Mouse (Mus musculus) embryonic facial prominence, embryonic 10.5 days (tissue): ENCODE results near the gene Cfap299. TPM values are rescaled to one million over a fixed set of nuclear protein-coding genes. Genes with fewer than 3 reads are reported as not detected.

Source experiments
- DNase-seq: peaks from one replicate; pipeline ENCODE4 v3.0.0-alpha.2; 2017; ENCODE audit warnings: low spot score
- H3K27ac ChIP-seq: fragments of 300-500 bp; sonication (generic); replicated peaks from 2 replicates; pipeline ENCODE4 v1.5.1; 2016; ENCODE audit warnings: mild to moderate bottlenecking
- H3K27me3 ChIP-seq: fragments of 300-500 bp; sonication (generic); replicated peaks from 2 replicates; pipeline ENCODE4 v1.6.1; 2016; ENCODE audit warnings: low read depth, mild to moderate bottlenecking; ENCODE audit not compliant: poor library complexity, severe bottlenecking
- H3K36me3 ChIP-seq: fragments of 300-500 bp; sonication (generic); replicated peaks from 2 replicates; pipeline ENCODE4 v1.6.1; 2016; ENCODE audit warnings: mild to moderate bottlenecking, moderate library complexity
- H3K4me1 ChIP-seq: fragments of 300-500 bp; sonication (generic); 2 replicates; pipeline ENCODE4 v1.6.1; 2016
- H3K4me3 ChIP-seq: fragments of 300-500 bp; sonication (generic); 2 replicates; pipeline ENCODE4 v1.5.1; 2016; ENCODE audit warnings: mild to moderate bottlenecking, moderate library complexity
- H3K9me3 ChIP-seq: fragments of 300-500 bp; sonication (generic); 2 replicates; pipeline ENCODE4 v1.6.1; 2016; ENCODE audit warnings: mild to moderate bottlenecking
- WGBS: fragments of 180-500 bp; shearing (Covaris S2); methylation state at CpG from one replicate; pipeline ENCODE4 v1.1.7; 2016; 5-methylcytosine and 5-hydroxymethylcytosine counted together
- polyA plus RNA-seq: library from polyadenylated mRNA; unstranded; fragments of >200 nt; fragmentation: Nextera tagmentation; extraction: Ambion mirVana; gene quantifications from 2 replicates; pipeline ENCODE4 v1.2.1, GENCODE M21; 2016

Gene Cfap299
- polyA plus RNA-seq, 1 experiment from 2014 or later: 0.26 TPM

- no peak for DNase-seq
- Histone ChIP-seq H3K27me3 (no peaks in the 10 kb centered on the region), H3K27ac (no peak overlapping the region), H3K4me3 (no peak overlapping the region), H3K36me3 (no peaks in the 10 kb centered on the region), H3K4me1 (0 out of 2 replicates have a peak, but pooled peaks cover 3% of the 10 kb centered on the region), H3K9me3 (no peaks in the 10 kb centered on the region)
- 72% methylated on average over 7 of the region's 7 CpGs for WGBS
These were observed 17.0 kb downstream of the Cfap299 start for GRCm38 (mm10) chr5:98346067-98346466.

DNA sequence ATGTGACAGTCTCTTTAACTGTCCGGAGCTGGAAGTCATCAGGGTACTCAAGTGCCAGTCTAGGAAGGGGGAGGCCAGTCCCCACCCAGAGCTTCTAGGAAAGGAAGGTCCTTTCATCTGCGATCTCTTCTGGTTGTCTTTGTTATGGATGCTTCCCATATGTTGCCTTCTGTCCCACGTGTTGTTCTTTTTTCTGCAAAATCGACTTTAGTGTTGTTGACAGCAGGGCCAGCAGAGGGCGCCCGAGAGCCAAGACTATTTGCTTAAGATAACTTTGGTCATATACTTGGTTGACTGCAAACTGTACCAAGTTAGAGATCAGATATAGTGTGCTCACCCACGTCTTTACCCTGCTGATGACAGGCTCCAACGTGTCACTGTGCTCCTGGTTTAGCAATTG, 19.5 kb downstream of the Cfap299 start:
- 16% methylated on average over 8 of the region's 8 CpGs for WGBS
- DNase-seq: peak; percentile 84
- H3K4me3 ChIP-seq: no peak overlapping the region
- H3K36me3 ChIP-seq: no peaks in the 10 kb centered on the region
- H3K27me3 ChIP-seq: no peaks in the 10 kb centered on the region
- H3K4me1 ChIP-seq: 0 out of 2 replicates have a peak, but pooled peaks cover 3% of the 10 kb centered on the region
- H3K9me3 ChIP-seq: no peaks in the 10 kb centered on the region
- H3K27ac ChIP-seq: no peak overlapping the region

GRCm38 (mm10) chr5:98359912-98360311, 30.8 kb downstream of the Cfap299 start:
- WGBS: 92% methylated on average over 7 of the region's 7 CpGs
- no peak for DNase-seq
- no peaks in the 10 kb centered on the region for H3K27me3 ChIP-seq
- H3K4me3 ChIP-seq: no peak overlapping the region
- no peaks in the 10 kb centered on the region for H3K36me3 ChIP-seq
- no peaks in the 10 kb centered on the region for H3K9me3 ChIP-seq
- no peaks in the 10 kb centered on the region for H3K4me1 ChIP-seq
- H3K27ac ChIP-seq: no peak overlapping the region

DNA sequence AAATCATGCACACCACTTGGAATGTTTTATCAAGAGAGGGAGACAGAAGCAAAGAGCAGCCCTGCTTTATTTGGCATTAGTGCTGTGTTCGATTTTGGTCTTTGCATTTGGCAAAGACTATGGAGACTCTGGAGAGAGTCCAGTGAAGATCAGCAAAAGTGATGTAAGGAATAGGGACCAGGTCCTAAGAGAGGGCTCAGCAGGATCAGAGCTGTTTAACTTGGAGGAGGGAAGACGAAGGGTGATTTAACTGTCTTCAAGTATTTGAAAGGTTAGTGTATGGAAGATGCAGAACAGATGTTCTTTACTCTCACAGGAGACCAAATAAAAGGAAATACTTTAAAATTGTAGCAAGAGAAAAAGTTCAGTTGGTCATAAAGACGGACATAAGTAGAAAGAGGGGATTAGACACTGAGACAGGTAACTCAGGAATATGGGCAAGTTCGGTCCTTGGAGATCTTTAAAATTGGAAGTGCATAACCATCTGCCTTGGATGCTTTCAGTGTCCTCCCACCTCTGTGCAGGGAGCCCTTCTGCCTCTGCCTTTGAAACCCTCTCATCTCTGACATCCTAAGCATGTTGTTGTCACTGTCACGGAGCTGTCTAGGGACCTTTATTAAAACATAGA, 31.8 kb downstream of the Cfap299 start:
- Histone ChIP-seq H3K4me3 (no peak overlapping the region), H3K9me3 (no peaks in the 10 kb centered on the region), H3K27ac (no peak overlapping the region), H3K27me3 (no peaks in the 10 kb centered on the region), H3K4me1 (no peaks in the 10 kb centered on the region), H3K36me3 (no peaks in the 10 kb centered on the region)
- WGBS: 82% methylated on average over 5 of the region's 5 CpGs
- DNase-seq: no peak

GRCm38 (mm10) chr5:98363428-98363827, 34.3 kb downstream of the Cfap299 start:
- Histone ChIP-seq H3K27ac (no peak overlapping the region), H3K4me3 (no peak overlapping the region), H3K9me3 (no peaks in the 10 kb centered on the region), H3K36me3 (no peaks in the 10 kb centered on the region), H3K27me3 (no peaks in the 10 kb centered on the region), H3K4me1 (no peaks in the 10 kb centered on the region)
- peak; percentile 38 for DNase-seq
- 48% methylated on average over 8 of the region's 8 CpGs for WGBS

- Histone ChIP-seq H3K4me3 (no peak overlapping the region), H3K27me3 (no peaks in the 10 kb centered on the region), H3K36me3 (no peaks in the 10 kb centered on the region), H3K9me3 (no peaks in the 10 kb centered on the region), H3K4me1 (no peaks in the 10 kb centered on the region), H3K27ac (no peak overlapping the region)
- 86% methylated on average over 5 of the region's 5 CpGs for WGBS
- DNase-seq: no peak
These were observed 36.2 kb downstream of the Cfap299 start for GRCm38 (mm10) chr5:98365340-98365739.

DNA sequence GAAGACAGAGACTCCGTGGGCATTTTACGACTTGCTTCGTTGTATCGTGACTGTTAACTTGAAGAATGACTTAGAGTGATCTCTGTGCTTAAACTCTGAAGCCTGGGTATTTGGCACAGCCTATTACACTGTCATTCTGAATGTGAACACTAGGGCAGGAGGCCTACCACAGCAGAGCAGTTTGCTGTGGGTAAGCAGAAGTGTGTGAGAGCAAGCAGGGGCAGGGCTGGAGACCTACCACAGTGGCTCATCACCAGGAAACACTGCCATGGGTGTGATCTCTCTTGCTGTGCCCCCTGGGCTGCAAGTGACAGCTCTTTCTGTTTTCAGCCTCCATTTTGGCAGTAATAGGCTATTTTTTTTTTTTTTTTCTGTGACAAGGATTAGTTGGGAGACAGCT, 39.7 kb downstream of the Cfap299 start:
- Histone ChIP-seq H3K4me3 (no peak overlapping the region), H3K27me3 (no peaks in the 10 kb centered on the region), H3K36me3 (no peaks in the 10 kb centered on the region), H3K4me1 (no peaks in the 10 kb centered on the region), H3K27ac (no peak overlapping the region), H3K9me3 (no peaks in the 10 kb centered on the region)
- no peak for DNase-seq
- WGBS: 85% methylated on average over 4 of the region's 4 CpGs

- DNase-seq: no peak
- no peaks in the 10 kb centered on the region for H3K9me3 ChIP-seq
- no peak overlapping the region for H3K4me3 ChIP-seq
- 83% methylated on average over 7 of the region's 7 CpGs for WGBS
- H3K4me1 ChIP-seq: no peaks in the 10 kb centered on the region
- no peaks in the 10 kb centered on the region for H3K27me3 ChIP-seq
- H3K27ac ChIP-seq: no peak overlapping the region
- no peaks in the 10 kb centered on the region for H3K36me3 ChIP-seq
These were observed 40.3 kb downstream of the Cfap299 start for GRCm38 (mm10) chr5:98369426-98369825.

- Histone ChIP-seq H3K27me3 (no peaks in the 10 kb centered on the region), H3K4me1 (no peaks in the 10 kb centered on the region), H3K36me3 (no peaks in the 10 kb centered on the region), H3K4me3 (no peak overlapping the region), H3K27ac (no peak overlapping the region), H3K9me3 (no peaks in the 10 kb centered on the region)
- no peak for DNase-seq
- WGBS: 80% methylated on average over 8 of the region's 8 CpGs
These were observed 47.1 kb downstream of the Cfap299 start for GRCm38 (mm10) chr5:98376058-98376798.

- no peak overlapping the region for H3K27ac ChIP-seq
- 74% methylated on average over 4 of the region's 4 CpGs for WGBS
- H3K36me3 ChIP-seq: no peaks in the 10 kb centered on the region
- H3K27me3 ChIP-seq: no peaks in the 10 kb centered on the region
- DNase-seq: no peak
- H3K9me3 ChIP-seq: no peaks in the 10 kb centered on the region
- H3K4me3 ChIP-seq: no peak overlapping the region
- no peaks in the 10 kb centered on the region for H3K4me1 ChIP-seq
These were observed 47.6 kb downstream of the Cfap299 start for GRCm38 (mm10) chr5:98376799-98377090.

GRCm38 (mm10) chr5:98380360-98380759, 51.3 kb downstream of the Cfap299 start:
- Histone ChIP-seq H3K27me3 (no peaks in the 10 kb centered on the region), H3K4me3 (no peak overlapping the region), H3K36me3 (no peaks in the 10 kb centered on the region), H3K4me1 (no peaks in the 10 kb centered on the region), H3K9me3 (no peaks in the 10 kb centered on the region), H3K27ac (no peak overlapping the region)
- 87% methylated on average over 4 of the region's 4 CpGs for WGBS
- DNase-seq: no peak

DNA sequence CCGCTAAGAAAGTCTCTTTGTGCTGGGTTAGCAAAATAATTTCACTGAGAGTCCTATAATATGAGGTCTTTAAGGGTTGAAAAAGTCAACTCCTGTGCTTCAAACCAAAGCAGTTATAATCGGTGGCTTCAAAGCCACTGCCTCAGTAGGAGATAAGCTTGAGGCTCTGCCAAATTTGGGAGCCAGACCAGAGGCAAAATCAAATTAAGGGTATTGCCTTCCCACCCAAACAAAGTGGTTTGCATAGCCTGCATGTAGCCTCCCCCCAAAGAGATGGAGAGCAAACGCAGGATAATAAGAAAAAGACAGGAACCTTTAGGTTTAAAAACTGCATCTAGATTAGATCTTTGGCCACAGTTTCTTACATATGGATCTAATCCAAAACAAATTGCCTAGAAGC, 58.0 kb downstream of the Cfap299 start:
- Histone ChIP-seq H3K27ac (no peak overlapping the region), H3K4me1 (peaks cover 3% of the 10 kb centered on the region; the same call in 1 of the 2 replicates), H3K27me3 (no peaks in the 10 kb centered on the region), H3K9me3 (no peaks in the 10 kb centered on the region), H3K36me3 (no peaks in the 10 kb centered on the region), H3K4me3 (no peak overlapping the region)
- WGBS: 62% methylated on average over 3 of the region's 3 CpGs
- DNase-seq: no peak

GRCm38 (mm10) chr5:98402165-98402564, 73.1 kb downstream of the Cfap299 start:
- 85% methylated on average over 1 of the region's 1 CpGs for WGBS
- Histone ChIP-seq H3K36me3 (no peaks in the 10 kb centered on the region), H3K4me1 (no peaks in the 10 kb centered on the region), H3K27me3 (no peaks in the 10 kb centered on the region), H3K9me3 (no peaks in the 10 kb centered on the region), H3K27ac (no peak overlapping the region), H3K4me3 (no peak overlapping the region)
- no peak for DNase-seq
